Mouse (Mus musculus): ENCODE measurements around the gene Per1. TPM values are rescaled to one million over a fixed set of nuclear protein-coding genes. Genes with fewer than 3 reads are reported as not detected.

Per1 gene
- polyA plus RNA-seq, 1 experiment from 2014 or later, result 9.4 TPM

GRCm38 (mm10) chr11:69119446-69120155 lies 24.6 kb downstream of the Per1 start:
- H3K27me3 ChIP-seq (replicated peaks), result no peaks in the 10 kb centered on the region
- 37% methylated on average over 14 of the region's 14 CpGs for WGBS
- no peaks in the 10 kb centered on the region for H3K9me3 ChIP-seq (replicated peaks)
- peak overlapping the region; percentile 67 for H3K4me3 ChIP-seq
- no peak overlapping the region for H3K27ac ChIP-seq (ENCODE audit: poor library complexity, severe bottlenecking)
- H3K4me2 ChIP-seq, result peak overlapping the region; percentile 90
- no peak for ATAC-seq (ENCODE audit: insufficient number of reproducible peaks, low FRiP score)
- H3K36me3 ChIP-seq, result no peaks in the 10 kb centered on the region
- H3K9ac ChIP-seq, result no peak overlapping the region
- H3K4me1 ChIP-seq (replicated peaks), result peaks cover 29% of the 10 kb centered on the region

GRCm38 (mm10) chr11:69120221-69121000 lies 25.4 kb downstream of the Per1 start, which contains the start of gene Hes7:
Gene Hes7, plus strand, starts transcription at chr11:69120404.
- no peak for ATAC-seq (ENCODE audit: insufficient number of reproducible peaks, low FRiP score)
- Histone ChIP-seq H3K4me2 (peak within 1 kb of the TSS; percentile 90), H3K27me3 (replicated peaks) (no peaks in the 10 kb centered on the region), H3K9ac (peak within 1 kb of the TSS; percentile 71), H3K4me1 (replicated peaks) (peaks cover 29% of the 10 kb centered on the region), H3K9me3 (replicated peaks) (no peaks in the 10 kb centered on the region), H3K27ac (ENCODE audit: poor library complexity, severe bottlenecking) (peak within 1 kb of the TSS; percentile 2; the same call in 1 of the 2 replicates), H3K36me3 (no peaks in the 10 kb centered on the region), H3K4me3 (peak within 1 kb of the TSS; percentile 67)
- WGBS, result 2% methylated on average over 27 of the region's 27 CpGs

- Histone ChIP-seq H3K9ac (peak overlapping the region; percentile 71), H3K4me3 (peak overlapping the region; percentile 67), H3K36me3 (no peaks in the 10 kb centered on the region), H3K4me1 (replicated peaks) (peaks cover 36% of the 10 kb centered on the region), H3K27ac (ENCODE audit: poor library complexity, severe bottlenecking) (peak overlapping the region; percentile 2; the same call in 1 of the 2 replicates), H3K9me3 (replicated peaks) (no peaks in the 10 kb centered on the region), H3K4me2 (peak overlapping the region; percentile 90), H3K27me3 (replicated peaks) (no peaks in the 10 kb centered on the region)
- WGBS, result under 1% methylated on average over 33 of the region's 33 CpGs
- no peak for ATAC-seq (ENCODE audit: insufficient number of reproducible peaks, low FRiP score)
Measured at GRCm38 (mm10) chr11:69121001-69121740, 26.2 kb downstream of the Per1 start.

- ATAC-seq (ENCODE audit: insufficient number of reproducible peaks, low FRiP score), result no peak; the same call in 1 of the 2 replicates
Measured at GRCm38 (mm10) chr11:69121741-69122335, 26.8 kb downstream of the Per1 start.

GRCm38 (mm10) chr11:69122336-69122951 lies 27.4 kb downstream of the Per1 start, which contains the start of gene 9130213A22Rik:
Gene 9130213A22Rik, minus strand, starts transcription at chr11:69122589.
- WGBS, result under 1% methylated on average over 56 of the region's 66 CpGs
- peaks cover 44% of the 10 kb centered on the region for H3K4me1 ChIP-seq (replicated peaks)

More at GRCm38 (mm10) chr11:69121741-69122335, 26.8 kb downstream of the Per1 start:
- Histone ChIP-seq H3K9ac (peak overlapping the region; percentile 71), H3K4me1 (replicated peaks) (peaks cover 41% of the 10 kb centered on the region), H3K27me3 (replicated peaks) (peaks cover 1% of the 10 kb centered on the region; the same call in 1 of the 2 replicates), H3K27ac (ENCODE audit: poor library complexity, severe bottlenecking) (peak overlapping the region; percentile 88), H3K4me3 (peak overlapping the region; percentile 67), H3K4me2 (peak overlapping the region; percentile 90), H3K36me3 (no peaks in the 10 kb centered on the region), H3K9me3 (replicated peaks) (no peaks in the 10 kb centered on the region)
- WGBS, result 1% methylated on average over 31 of the region's 32 CpGs

GRCm38 (mm10) chr11:69123056-69123692 lies 28.2 kb downstream of the Per1 start:
- peak overlapping the region; percentile 67 for H3K4me3 ChIP-seq
- H3K36me3 ChIP-seq, result no peaks in the 10 kb centered on the region
- H3K4me2 ChIP-seq, result peak overlapping the region; percentile 90
- H3K9me3 ChIP-seq (replicated peaks), result no peaks in the 10 kb centered on the region
- under 1% methylated on average over 29 of the region's 29 CpGs for WGBS
- ATAC-seq (ENCODE audit: insufficient number of reproducible peaks, low FRiP score), result no peak; the same call in 1 of the 2 replicates
- peaks cover 48% of the 10 kb centered on the region for H3K4me1 ChIP-seq (replicated peaks)
- H3K27me3 ChIP-seq (replicated peaks), result peaks cover 6% of the 10 kb centered on the region; the same call in 1 of the 2 replicates
- peak overlapping the region; percentile 71 for H3K9ac ChIP-seq
- peak overlapping the region; percentile 88 for H3K27ac ChIP-seq (ENCODE audit: poor library complexity, severe bottlenecking)

More at GRCm38 (mm10) chr11:69122336-69122951, 27.4 kb downstream of the Per1 start, which contains the start of gene 9130213A22Rik:
- peak within 1 kb of the TSS; percentile 88 for H3K27ac ChIP-seq (ENCODE audit: poor library complexity, severe bottlenecking)
- peak within 1 kb of the TSS; percentile 71 for H3K9ac ChIP-seq
- no peaks in the 10 kb centered on the region for H3K9me3 ChIP-seq (replicated peaks)
- peaks cover 6% of the 10 kb centered on the region; the same call in 1 of the 2 replicates for H3K27me3 ChIP-seq (replicated peaks)
- peak; percentile 70 for ATAC-seq (ENCODE audit: insufficient number of reproducible peaks, low FRiP score)
- H3K4me2 ChIP-seq, result peak within 1 kb of the TSS; percentile 90
- H3K4me3 ChIP-seq, result peak within 1 kb of the TSS; percentile 67
- H3K36me3 ChIP-seq, result no peaks in the 10 kb centered on the region

- H3K27ac ChIP-seq (ENCODE audit: poor library complexity, severe bottlenecking), result peak overlapping the region; percentile 88
- no peaks in the 10 kb centered on the region for H3K9me3 ChIP-seq (replicated peaks)
- H3K36me3 ChIP-seq, result no peaks in the 10 kb centered on the region
- ATAC-seq (ENCODE audit: insufficient number of reproducible peaks, low FRiP score), result peak; percentile 59
- H3K9ac ChIP-seq, result peak overlapping the region; percentile 63
- H3K4me1 ChIP-seq (replicated peaks), result peaks cover 47% of the 10 kb centered on the region
- H3K4me3 ChIP-seq, result peak overlapping the region; percentile 67
- H3K4me2 ChIP-seq, result peak overlapping the region; percentile 90
- H3K27me3 ChIP-seq (replicated peaks), result peaks cover 6% of the 10 kb centered on the region; the same call in 1 of the 2 replicates
- WGBS, result under 1% methylated on average over 31 of the region's 31 CpGs
Measured at GRCm38 (mm10) chr11:69123693-69124497, 28.9 kb downstream of the Per1 start.

GRCm38 (mm10) chr11:69124498-69124847 lies 29.5 kb downstream of the Per1 start:
- WGBS, result 0% methylated on average over 3 of the region's 3 CpGs
- no peaks in the 10 kb centered on the region for H3K9me3 ChIP-seq (replicated peaks)
- no peak overlapping the region for H3K9ac ChIP-seq
- no peak overlapping the region for H3K4me2 ChIP-seq
- 0 out of 2 replicates have a peak, but pooled peaks have one; percentile 26 for ATAC-seq (ENCODE audit: insufficient number of reproducible peaks, low FRiP score)
- H3K4me1 ChIP-seq (replicated peaks), result peaks cover 41% of the 10 kb centered on the region
- peak overlapping the region; percentile 67; the same call in 1 of the 2 replicates for H3K4me3 ChIP-seq
- no peak overlapping the region for H3K27ac ChIP-seq (ENCODE audit: poor library complexity, severe bottlenecking)
- peaks cover 10% of the 10 kb centered on the region; the same call in 1 of the 2 replicates for H3K27me3 ChIP-seq (replicated peaks)
- no peaks in the 10 kb centered on the region for H3K36me3 ChIP-seq
